Mouse (Mus musculus) testis, adult 2 months (tissue): ENCODE results near the gene Slc38a7. TPM values are rescaled to one million over a fixed set of nuclear protein-coding genes. Genes with fewer than 3 reads are reported as not detected.
"Not testable (repeated sequence)": the region's sequence is repeated elsewhere in the genome, so short reads cannot be mapped to it uniquely, and the experiment has no call there.

Experiments used
- H3K27ac ChIP-seq: fragments of 200-500 bp; 2 replicates; pipeline ENCODE4 v1.5.1; 2012; ENCODE audit warnings: low read depth, low read length; ENCODE audit not compliant: control insufficient read depth, insufficient read depth
- H3K27me3 ChIP-seq: fragments of 200-500 bp; 2 replicates; pipeline ENCODE4 v1.6.1; 2012; ENCODE audit warnings: mild to moderate bottlenecking, low read length, moderate library complexity; ENCODE audit not compliant: control insufficient read depth, insufficient read depth
- H3K36me3 ChIP-seq: fragments of 200-500 bp; 2 replicates; pipeline ENCODE4 v1.6.1; 2012; ENCODE audit warnings: mild to moderate bottlenecking, low read length; ENCODE audit not compliant: control insufficient read depth, insufficient read depth
- H3K4me1 ChIP-seq: fragments of 200-500 bp; 2 replicates; pipeline ENCODE4 v1.6.1; 2012; ENCODE audit warnings: low read length; ENCODE audit not compliant: control insufficient read depth, insufficient read depth
- H3K4me3 ChIP-seq: fragments of 200-500 bp; 2 replicates; pipeline ENCODE4 v1.5.1; 2012; ENCODE audit warnings: low read depth, mild to moderate bottlenecking, low read length, moderate library complexity, mixed read lengths; ENCODE audit not compliant: control insufficient read depth
- CTCF ChIP-seq: fragments of 200-500 bp; IDR thresholded peaks from 2 replicates; pipeline ENCODE4 v1.5.1; 2012; ENCODE audit warnings: low read depth, mild to moderate bottlenecking, inconsistent platforms, low read length, moderate library complexity; ENCODE audit not compliant: control insufficient read depth, insufficient read depth, insufficient replicate concordance
- POLR2A ChIP-seq: fragments of 200-500 bp; IDR thresholded peaks from 2 replicates; pipeline ENCODE4 v1.6.1; 2012; ENCODE audit warnings: low read depth, mild to moderate bottlenecking, inconsistent platforms, low read length, moderate library complexity; ENCODE audit not compliant: control insufficient read depth
- polyA plus RNA-seq: library from polyadenylated mRNA; depleted of rRNA; stranded (reverse); fragments of >200 nt; gene quantifications from 2 replicates; pipeline ENCODE4 v1.2.3, GENCODE M21; 2012

Slc38a7 gene
- polyA plus RNA-seq, 1 experiment, result 3.4 TPM

DNA sequence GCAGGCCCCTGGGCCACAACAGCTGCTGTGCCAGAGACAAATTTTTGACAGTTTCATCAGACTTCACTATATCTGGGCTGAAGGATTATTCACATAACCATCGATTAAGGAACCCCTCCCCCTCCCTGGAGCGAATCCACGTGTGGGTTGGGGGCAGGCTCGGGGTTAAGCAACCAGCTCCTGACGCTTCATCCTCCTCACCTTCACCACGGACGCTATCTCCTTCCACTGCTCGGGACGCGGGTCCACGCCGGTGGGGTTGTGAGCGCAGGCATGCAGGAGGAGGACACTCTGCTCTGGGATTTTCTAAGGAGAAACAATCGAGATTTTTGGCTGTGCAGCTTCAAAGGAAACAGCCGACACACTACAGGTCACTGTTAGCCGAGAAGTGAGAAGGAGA lies 18.4 kb upstream of the Slc38a7 start:
- Histone ChIP-seq H3K4me1 (no peaks in the 10 kb centered on the region), H3K4me3 (no peak overlapping the region), H3K36me3 (no peaks in the 10 kb centered on the region), H3K27ac (no peak overlapping the region), H3K27me3 (no peaks in the 10 kb centered on the region)
- TF ChIP-seq POLR2A, result no peak
- TF ChIP-seq CTCF, result no peak

DNA sequence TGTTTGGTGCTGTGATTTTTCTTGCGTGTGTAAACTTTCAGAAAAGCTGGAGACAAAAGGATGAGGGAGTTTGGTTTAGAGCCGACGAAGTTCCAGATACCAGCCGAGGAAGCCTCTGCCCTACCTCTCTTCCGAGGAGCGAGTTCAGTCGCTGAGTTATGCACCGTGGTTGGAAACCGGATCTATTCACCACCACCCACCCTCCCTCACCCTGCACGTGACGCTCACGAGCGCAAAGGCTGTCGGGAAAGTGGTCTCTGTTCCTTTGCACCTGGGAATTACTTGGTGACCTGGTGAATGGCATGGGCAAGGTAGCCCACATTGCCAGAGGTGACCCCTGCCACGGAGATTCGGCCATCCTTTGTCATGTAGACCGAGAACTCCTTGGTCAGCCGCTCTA lies 11.5 kb upstream of the Slc38a7 start:
- not testable (repeated sequence) for H3K27me3 ChIP-seq, H3K4me1 ChIP-seq, H3K36me3 ChIP-seq, H3K4me3 ChIP-seq, H3K27ac ChIP-seq

DNA sequence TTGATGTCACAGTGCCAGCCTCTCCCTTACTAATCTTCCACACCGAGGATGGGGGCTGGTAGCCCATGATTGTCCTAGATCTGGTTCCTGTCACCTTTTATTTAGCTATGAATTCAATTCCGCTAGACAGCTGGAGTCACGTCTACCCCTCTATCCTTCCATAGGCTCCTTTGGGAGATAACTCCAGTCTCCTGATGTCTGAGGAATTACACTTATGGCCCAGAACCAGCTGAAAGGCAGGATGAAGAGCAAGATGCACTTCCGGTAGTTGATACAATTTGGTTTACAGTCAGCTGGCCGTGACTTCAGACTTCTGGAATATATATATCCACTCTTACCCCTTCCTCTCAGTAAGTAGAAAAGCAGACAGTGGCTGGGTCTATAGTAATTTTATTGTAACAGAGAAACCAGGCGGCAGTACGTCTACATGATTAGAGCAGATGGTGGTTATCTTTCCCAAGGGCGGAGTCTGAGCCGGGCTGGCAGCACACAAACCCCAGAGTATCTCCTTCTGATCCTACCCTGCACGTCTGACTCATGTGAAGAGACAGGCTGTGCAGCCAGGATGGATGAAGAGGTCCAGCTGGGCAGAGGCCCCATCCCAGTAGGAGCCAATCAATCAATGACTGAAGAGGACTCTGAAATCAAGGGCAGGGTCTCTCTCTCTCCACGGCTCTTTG lies 10.6 kb upstream of the Slc38a7 start:
- not testable (repeated sequence) for H3K4me3 ChIP-seq, H3K36me3 ChIP-seq, H3K27ac ChIP-seq, H3K4me1 ChIP-seq, H3K27me3 ChIP-seq

DNA sequence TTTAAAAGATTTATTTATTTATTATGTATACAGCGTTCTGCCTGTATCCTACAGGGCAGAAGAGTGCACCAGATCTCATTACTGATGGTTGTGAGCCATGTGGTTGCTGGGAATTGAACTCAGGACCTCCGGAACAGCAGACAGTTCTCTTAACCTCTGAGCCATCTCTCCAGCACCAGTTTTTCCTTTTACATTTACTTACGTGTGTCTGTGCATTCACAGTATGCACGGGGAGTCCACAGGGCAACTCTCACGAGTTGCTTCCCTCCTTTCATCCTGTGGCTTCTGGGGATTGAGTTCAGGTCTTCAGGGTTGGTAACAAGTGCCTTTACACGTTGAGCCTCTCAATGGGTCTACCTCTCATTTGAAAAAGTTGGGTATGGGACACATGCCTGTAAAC lies 835 bp upstream of the Slc38a7 start:
- no peak for TF ChIP-seq POLR2A
- no peak for TF ChIP-seq CTCF

DNA sequence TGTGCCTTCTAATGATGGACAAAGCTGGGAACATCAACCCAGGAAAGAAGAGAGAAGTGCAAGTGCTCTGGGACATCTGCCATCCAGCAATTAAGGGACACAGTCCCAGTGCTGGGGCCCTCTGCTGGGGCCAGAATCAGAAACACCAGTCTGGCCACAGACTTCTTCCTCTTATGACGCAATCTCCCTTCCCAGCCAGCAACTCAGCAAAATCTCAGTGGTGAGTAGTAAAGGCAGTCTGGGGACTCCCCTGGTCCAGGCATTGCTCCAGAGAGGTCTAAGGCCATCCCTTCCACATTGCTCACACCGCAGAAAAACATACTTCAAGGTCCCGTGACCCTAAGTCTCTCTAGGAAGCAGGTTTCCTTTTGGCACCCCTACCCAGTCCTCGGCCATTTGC lies 1.0 kb downstream of the Slc38a7 start:
- H3K4me1 ChIP-seq, result peaks cover 14% of the 10 kb centered on the region
- no peak overlapping the region for H3K27ac ChIP-seq
- H3K4me3 ChIP-seq, result no peak overlapping the region
- H3K27me3 ChIP-seq, result no peaks in the 10 kb centered on the region
- H3K36me3 ChIP-seq, result no peaks in the 10 kb centered on the region
- TF ChIP-seq CTCF (no peak), POLR2A (no peak)

More for the DNA sequence above, 835 bp upstream of the Slc38a7 start:
- peaks cover 10% of the 10 kb centered on the region for H3K4me1 ChIP-seq
- H3K27ac ChIP-seq, result no peak overlapping the region
- no peak overlapping the region for H3K4me3 ChIP-seq
- H3K36me3 ChIP-seq, result no peaks in the 10 kb centered on the region
- H3K27me3 ChIP-seq, result no peaks in the 10 kb centered on the region

DNA sequence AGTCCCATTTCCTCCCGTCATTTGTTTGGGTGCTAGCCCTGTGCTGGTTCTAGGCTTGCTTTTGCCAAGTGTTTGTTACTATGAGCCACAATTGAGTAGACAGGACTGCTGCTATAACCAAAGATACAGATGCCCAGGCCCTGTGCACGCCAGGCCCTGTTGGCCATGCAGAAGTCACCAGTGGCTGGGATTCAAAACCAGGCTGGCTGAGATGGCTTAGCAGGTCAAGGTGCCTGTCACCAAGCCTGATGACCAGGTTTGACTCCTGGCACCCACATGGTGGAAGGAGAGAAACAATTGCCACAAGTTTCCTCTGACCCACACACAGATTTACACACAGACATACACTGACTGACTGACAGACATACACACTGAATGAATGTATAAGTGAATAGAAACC lies 3.0 kb downstream of the Slc38a7 start:
- no peak overlapping the region for H3K27ac ChIP-seq
- H3K4me3 ChIP-seq, result no peak overlapping the region
- H3K36me3 ChIP-seq, result no peaks in the 10 kb centered on the region
- no peak for TF ChIP-seq CTCF
- no peak for TF ChIP-seq POLR2A
- peaks cover 14% of the 10 kb centered on the region for H3K4me1 ChIP-seq
- H3K27me3 ChIP-seq, result no peaks in the 10 kb centered on the region

DNA sequence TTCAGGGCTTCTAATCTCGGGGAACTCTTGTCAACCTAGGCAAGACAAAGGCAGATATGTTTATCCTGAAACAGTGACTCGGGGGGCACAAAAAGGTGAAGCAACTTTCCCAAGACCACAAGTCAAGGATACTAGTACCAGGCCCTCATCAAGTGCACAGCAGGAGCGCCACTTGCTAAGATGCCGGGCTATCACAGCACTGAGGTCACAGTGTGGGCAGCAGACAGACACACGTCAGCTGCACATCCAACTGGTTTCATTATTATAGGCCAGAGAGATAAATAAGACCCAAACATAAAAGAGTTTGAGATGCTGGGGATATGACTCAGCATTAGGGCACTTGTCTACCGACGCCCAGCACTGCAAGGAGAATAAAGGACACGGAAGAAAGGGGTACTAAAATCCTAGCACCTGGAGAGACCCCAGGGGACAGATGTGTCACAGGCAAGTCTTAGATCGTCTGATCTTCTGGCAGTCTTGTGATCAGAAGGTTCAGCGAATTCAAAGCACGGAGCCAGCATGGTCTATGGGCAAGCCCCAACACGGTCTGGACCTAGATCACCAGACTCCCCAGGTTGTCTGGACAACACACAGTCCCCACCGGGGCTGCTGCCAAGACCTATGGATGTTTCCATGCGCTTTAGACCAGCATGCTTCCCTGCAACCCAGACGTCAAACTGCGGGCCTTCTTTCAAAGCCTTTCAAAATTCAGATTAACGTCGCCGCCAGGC lies 4.4 kb downstream of the Slc38a7 start:
- no peak overlapping the region; the same call in 1 of the 2 replicates for H3K4me3 ChIP-seq
- H3K4me1 ChIP-seq, result peaks cover 14% of the 10 kb centered on the region

More for the DNA sequence above, 4.4 kb downstream of the Slc38a7 start:
- Histone ChIP-seq H3K27me3 (no peaks in the 10 kb centered on the region), H3K36me3 (no peaks in the 10 kb centered on the region), H3K27ac (no peak overlapping the region)
- no peak for TF ChIP-seq CTCF
- no peak for TF ChIP-seq POLR2A
